Mouse (Mus musculus): Measurements from ENCODE around the gene Col1a1. TPM values are rescaled to one million over a fixed set of nuclear protein-coding genes. Genes with fewer than 3 reads are reported as not detected.

Col1a1 gene
- polyA plus RNA-seq (2015; fragmentation: Nextera tagmentation; extraction: Ambion mirVana), result 1,180 and 1,421 TPM in 2 replicates

DNA sequence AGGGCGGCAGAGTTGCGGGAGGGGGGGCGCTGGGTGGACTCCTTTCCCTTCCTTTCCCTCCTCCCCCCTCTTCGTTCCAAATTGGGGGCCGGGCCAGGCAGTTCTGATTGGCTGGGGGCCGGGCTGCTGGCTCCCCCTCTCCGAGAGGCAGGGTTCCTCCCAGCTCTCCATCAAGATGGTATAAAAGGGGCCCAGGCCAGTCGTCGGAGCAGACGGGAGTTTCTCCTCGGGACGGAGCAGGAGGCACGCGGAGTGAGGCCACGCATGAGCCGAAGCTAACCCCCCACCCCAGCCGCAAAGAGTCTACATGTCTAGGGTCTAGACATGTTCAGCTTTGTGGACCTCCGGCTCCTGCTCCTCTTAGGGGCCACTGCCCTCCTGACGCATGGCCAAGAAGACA is at the start of gene Col1a1:
Gene Col1a1, plus strand, starts transcription at position 180 of the 400 bp plus-strand sequence.
- Histone ChIP-seq H3K4me1 (replicated peaks; ENCODE audit: control insufficient read depth, insufficient read depth, low read length) (peaks cover 30% of the 10 kb centered on the region), H3K27ac (ENCODE audit: low read length) (peak within 1 kb of the TSS; percentile 95), H3K4me3 (ENCODE audit: low read length) (peak within 1 kb of the TSS; percentile 65), H3K4me2 (ENCODE audit: low read depth, low read length) (peak within 1 kb of the TSS; percentile 49), H3K36me3 (ENCODE audit: control insufficient read depth, insufficient read depth, low read length) (peaks cover 11% of the 10 kb centered on the region; the same call in 1 of the 2 replicates), H3K9ac (ENCODE audit: low read length) (peak within 1 kb of the TSS; percentile 78), H3K27me3 (ENCODE audit: control insufficient read depth, insufficient read depth, low read depth, low read length) (peaks cover 4% of the 10 kb centered on the region; the same call in 1 of the 2 replicates), H3K9me3 (ENCODE audit: control insufficient read depth, low read length) (no peaks in the 10 kb centered on the region)
- ATAC-seq (ENCODE audit: low read depth), result peak; percentile 67
- WGBS, result 16% methylated on average over 19 of the region's 19 CpGs

DNA sequence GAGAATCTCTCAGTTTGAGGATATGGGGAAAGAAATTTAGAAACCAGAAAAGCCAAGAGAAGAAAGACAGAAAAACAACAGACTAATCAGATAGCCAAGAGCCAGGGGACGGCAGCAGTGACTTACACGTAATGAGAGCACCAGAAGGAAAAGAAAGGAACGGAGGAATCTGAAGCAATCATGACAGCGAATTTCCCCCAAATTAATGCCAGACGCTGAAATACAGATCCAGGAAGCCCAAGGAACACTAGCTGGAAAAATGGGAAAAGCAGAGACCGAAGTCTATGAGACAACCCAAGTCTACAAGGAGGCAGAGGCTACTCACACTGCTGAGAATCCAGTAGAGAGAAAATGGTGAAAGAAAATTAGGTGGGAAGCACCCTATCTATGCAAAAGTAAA is 44.9 kb upstream of the Col1a1 start:
- ATAC-seq (ENCODE audit: low read depth), result no peak
- H3K4me3 ChIP-seq (ENCODE audit: low read length), result no peak overlapping the region
- no peaks in the 10 kb centered on the region for H3K9me3 ChIP-seq (ENCODE audit: control insufficient read depth, low read length)
- WGBS, result 75% methylated on average over 6 of the region's 6 CpGs
- H3K9ac ChIP-seq (ENCODE audit: low read length), result no peak overlapping the region
- no peaks in the 10 kb centered on the region; the same call in 1 of the 2 replicates for H3K4me1 ChIP-seq (replicated peaks; ENCODE audit: control insufficient read depth, insufficient read depth, low read length)
- no peaks in the 10 kb centered on the region for H3K36me3 ChIP-seq (ENCODE audit: control insufficient read depth, insufficient read depth, low read length)
- no peak overlapping the region for H3K27ac ChIP-seq (ENCODE audit: low read length)
- no peak overlapping the region for H3K4me2 ChIP-seq (ENCODE audit: low read depth, low read length)
- H3K27me3 ChIP-seq (ENCODE audit: control insufficient read depth, insufficient read depth, low read depth, low read length), result no peaks in the 10 kb centered on the region

DNA sequence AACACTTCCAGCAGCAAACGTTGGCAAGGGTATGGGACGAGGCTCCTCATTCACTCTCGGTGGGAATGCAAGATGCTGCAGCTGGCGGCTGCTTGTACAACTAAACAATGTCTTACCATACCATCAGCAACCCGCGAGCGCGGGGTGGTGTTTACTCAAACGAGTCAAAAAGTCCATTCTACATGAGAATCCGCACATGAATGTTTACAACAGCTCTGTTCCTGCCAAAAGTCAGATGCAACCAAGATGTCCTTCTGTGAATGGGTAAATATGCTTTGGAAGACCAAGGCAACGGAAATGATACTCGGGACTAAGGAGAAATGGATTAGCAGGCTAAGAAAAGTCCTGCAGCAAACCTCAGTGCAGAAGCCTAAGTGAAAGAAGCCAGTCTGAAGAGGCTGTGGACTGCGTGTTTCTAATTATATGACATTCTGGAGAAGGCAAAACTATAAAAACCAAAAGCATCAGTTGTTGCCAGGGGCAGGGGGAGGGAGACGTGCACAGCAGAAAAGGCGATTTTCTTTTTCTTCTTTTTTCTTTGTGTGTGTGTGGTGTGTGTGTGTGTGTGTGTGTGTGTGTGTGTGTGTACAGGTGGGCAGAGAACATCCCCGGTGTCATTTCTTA is 39.2 kb upstream of the Col1a1 start:
- no peaks in the 10 kb centered on the region for H3K9me3 ChIP-seq (ENCODE audit: control insufficient read depth, low read length)
- peak overlapping the region; percentile 27 for H3K4me2 ChIP-seq (ENCODE audit: low read depth, low read length)
- peak; percentile 96 for ATAC-seq (ENCODE audit: low read depth)
- H3K4me3 ChIP-seq (ENCODE audit: low read length), result no peak overlapping the region
- WGBS, result 43% methylated on average over 16 of the region's 16 CpGs
- no peaks in the 10 kb centered on the region for H3K27me3 ChIP-seq (ENCODE audit: control insufficient read depth, insufficient read depth, low read depth, low read length)
- no peaks in the 10 kb centered on the region for H3K36me3 ChIP-seq (ENCODE audit: control insufficient read depth, insufficient read depth, low read length)
- H3K4me1 ChIP-seq (replicated peaks; ENCODE audit: control insufficient read depth, insufficient read depth, low read length), result peaks cover 6% of the 10 kb centered on the region; the same call in 1 of the 2 replicates
- peak overlapping the region; percentile 87 for H3K27ac ChIP-seq (ENCODE audit: low read length)
- peak overlapping the region; percentile 0; the same call in 1 of the 2 replicates for H3K9ac ChIP-seq (ENCODE audit: low read length)

DNA sequence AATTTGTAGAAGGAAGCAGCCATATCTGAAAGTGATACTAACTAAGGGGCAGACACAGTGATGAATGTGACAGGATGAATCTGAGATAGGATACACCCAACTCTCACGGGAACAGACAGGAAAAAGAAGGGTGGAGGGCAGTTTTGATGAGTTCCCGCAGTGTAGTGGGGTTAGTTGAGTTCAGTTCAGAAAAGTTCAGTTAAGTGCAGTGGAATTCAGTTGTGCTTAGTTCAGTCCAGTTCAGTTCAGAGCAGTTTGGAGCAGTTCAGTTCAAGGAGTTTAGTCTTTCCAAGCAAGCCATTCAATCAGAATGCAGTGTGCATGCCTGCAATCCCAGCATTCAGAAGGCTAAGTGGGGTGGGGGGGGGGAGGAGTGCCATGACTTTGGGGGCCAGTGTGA is 34.8 kb upstream of the Col1a1 start:
- Histone ChIP-seq H3K9ac (ENCODE audit: low read length) (no peak overlapping the region), H3K4me2 (ENCODE audit: low read depth, low read length) (no peak overlapping the region), H3K9me3 (ENCODE audit: control insufficient read depth, low read length) (no peaks in the 10 kb centered on the region), H3K4me3 (ENCODE audit: low read length) (no peak overlapping the region), H3K36me3 (ENCODE audit: control insufficient read depth, insufficient read depth, low read length) (no peaks in the 10 kb centered on the region), H3K4me1 (replicated peaks; ENCODE audit: control insufficient read depth, insufficient read depth, low read length) (peaks cover 6% of the 10 kb centered on the region; the same call in 1 of the 2 replicates), H3K27me3 (ENCODE audit: control insufficient read depth, insufficient read depth, low read depth, low read length) (no peaks in the 10 kb centered on the region), H3K27ac (ENCODE audit: low read length) (no peak overlapping the region)
- no peak for ATAC-seq (ENCODE audit: low read depth)
- 30% methylated on average over 2 of the region's 2 CpGs for WGBS

DNA sequence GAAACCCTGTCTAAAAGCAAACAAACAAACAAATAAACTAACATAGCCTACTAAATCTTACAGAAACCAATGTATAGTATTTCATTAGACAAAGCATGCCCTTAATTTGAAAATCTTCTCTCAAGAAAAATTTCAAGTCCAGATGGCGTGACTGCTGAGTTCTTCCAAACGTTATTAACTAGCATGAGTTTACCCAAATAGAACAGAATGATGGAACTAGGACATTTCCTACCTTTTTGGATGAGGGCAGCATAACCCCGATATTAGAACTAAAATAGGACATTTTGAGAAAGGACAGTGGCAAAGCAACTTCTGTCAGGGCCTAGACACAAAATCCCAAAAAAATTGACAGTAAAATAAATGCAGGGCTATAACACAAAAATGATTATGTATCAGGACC is 31.7 kb upstream of the Col1a1 start:
- H3K4me1 ChIP-seq (replicated peaks; ENCODE audit: control insufficient read depth, insufficient read depth, low read length), result no peaks in the 10 kb centered on the region
- no peaks in the 10 kb centered on the region for H3K9me3 ChIP-seq (ENCODE audit: control insufficient read depth, low read length)
- no peaks in the 10 kb centered on the region for H3K36me3 ChIP-seq (ENCODE audit: control insufficient read depth, insufficient read depth, low read length)
- no peak overlapping the region for H3K4me2 ChIP-seq (ENCODE audit: low read depth, low read length)
- no peak for ATAC-seq (ENCODE audit: low read depth)
- H3K4me3 ChIP-seq (ENCODE audit: low read length), result no peak overlapping the region
- H3K9ac ChIP-seq (ENCODE audit: low read length), result no peak overlapping the region
- 84% methylated on average over 3 of the region's 3 CpGs for WGBS
- no peaks in the 10 kb centered on the region for H3K27me3 ChIP-seq (ENCODE audit: control insufficient read depth, insufficient read depth, low read depth, low read length)
- H3K27ac ChIP-seq (ENCODE audit: low read length), result no peak overlapping the region

DNA sequence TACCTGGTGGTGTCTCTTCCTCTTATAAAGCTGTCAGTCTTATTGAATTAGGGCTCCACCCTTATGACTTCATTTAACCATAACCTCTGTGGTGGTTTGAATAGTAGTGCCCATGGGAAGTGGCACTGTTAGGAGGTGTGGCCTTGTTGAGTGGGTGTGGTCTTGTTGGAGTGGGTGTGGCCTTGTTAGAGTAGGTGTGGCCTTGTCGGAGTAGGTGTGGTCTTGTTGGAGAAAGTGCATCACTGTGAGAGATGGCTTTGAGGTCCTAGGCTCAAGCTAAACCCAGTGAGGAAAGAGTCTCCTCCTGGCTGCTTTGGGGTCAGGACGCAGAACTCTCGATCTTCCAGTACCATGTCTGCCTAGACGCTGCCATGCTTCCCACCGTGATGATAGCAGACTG is 25.1 kb upstream of the Col1a1 start:
- no peak for ATAC-seq (ENCODE audit: low read depth)
- Histone ChIP-seq H3K27ac (ENCODE audit: low read length) (no peak overlapping the region), H3K9me3 (ENCODE audit: control insufficient read depth, low read length) (no peaks in the 10 kb centered on the region), H3K27me3 (ENCODE audit: control insufficient read depth, insufficient read depth, low read depth, low read length) (no peaks in the 10 kb centered on the region), H3K36me3 (ENCODE audit: control insufficient read depth, insufficient read depth, low read length) (no peaks in the 10 kb centered on the region), H3K9ac (ENCODE audit: low read length) (no peak overlapping the region), H3K4me2 (ENCODE audit: low read depth, low read length) (no peak overlapping the region), H3K4me3 (ENCODE audit: low read length) (no peak overlapping the region), H3K4me1 (replicated peaks; ENCODE audit: control insufficient read depth, insufficient read depth, low read length) (peaks cover 18% of the 10 kb centered on the region)
- WGBS, result 78% methylated on average over 5 of the region's 5 CpGs

DNA sequence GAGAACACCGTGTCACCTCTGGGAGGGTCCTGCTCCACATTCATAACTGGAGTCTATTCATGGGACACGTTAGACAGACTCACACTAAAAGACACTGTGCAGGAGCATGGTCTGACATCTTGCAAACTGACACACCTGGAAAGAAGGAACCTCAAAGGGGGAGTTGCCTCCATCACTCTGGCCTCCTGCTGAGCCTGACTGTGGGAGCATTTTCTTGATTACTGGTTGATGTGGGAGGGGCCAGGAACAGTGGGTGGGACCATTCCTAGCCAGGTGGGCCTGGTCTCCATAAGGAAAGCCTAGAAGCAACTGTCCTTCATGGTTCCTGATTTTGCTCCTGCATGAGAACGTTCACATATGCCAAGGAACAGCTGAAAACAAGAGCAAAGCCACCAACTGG is 23.5 kb upstream of the Col1a1 start:
- no peak for ATAC-seq (ENCODE audit: low read depth)
- Histone ChIP-seq H3K4me2 (ENCODE audit: low read depth, low read length) (no peak overlapping the region), H3K4me3 (ENCODE audit: low read length) (no peak overlapping the region), H3K9ac (ENCODE audit: low read length) (no peak overlapping the region), H3K9me3 (ENCODE audit: control insufficient read depth, low read length) (no peaks in the 10 kb centered on the region), H3K27ac (ENCODE audit: low read length) (no peak overlapping the region), H3K27me3 (ENCODE audit: control insufficient read depth, insufficient read depth, low read depth, low read length) (no peaks in the 10 kb centered on the region), H3K36me3 (ENCODE audit: control insufficient read depth, insufficient read depth, low read length) (no peaks in the 10 kb centered on the region), H3K4me1 (replicated peaks; ENCODE audit: control insufficient read depth, insufficient read depth, low read length) (peaks cover 34% of the 10 kb centered on the region)
- 59% methylated on average over 3 of the region's 3 CpGs for WGBS

DNA sequence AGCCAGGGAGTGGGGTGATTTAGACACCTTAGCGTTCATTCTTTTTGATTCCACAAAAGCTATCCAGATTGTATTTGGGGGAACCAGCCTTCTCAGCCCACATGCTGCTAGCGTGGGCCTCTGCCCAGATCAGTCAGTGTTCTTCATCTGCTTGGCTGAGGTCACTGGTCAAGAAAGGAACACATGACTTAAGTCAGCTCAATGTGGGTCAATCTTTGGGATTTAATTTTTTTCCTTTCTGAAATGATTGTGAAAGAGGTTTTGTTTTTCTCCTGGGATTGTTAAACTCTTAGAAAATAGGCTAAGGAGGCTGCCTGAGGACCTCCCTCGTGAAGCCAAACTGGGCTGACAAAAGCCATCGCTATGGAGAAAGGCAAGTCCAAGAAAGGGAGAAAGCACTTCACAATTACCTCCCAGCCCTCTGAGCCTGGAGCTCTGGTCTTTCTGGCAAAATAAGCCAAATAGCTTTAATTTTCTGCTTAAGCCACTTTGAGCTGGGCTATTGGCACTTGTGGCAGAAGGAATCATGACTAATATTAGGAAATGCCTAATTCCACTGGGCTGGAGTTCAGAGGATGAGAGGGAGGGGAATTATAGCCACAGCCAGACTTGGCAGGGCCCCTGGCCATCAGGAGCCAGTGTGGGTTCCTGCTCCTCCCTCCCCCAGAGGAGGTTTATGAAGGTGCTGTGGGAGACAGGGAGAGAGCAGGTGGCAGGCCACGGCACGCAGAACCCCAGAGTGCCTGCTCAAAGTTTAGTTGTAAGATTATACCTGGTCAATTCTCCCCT is 22.5 kb upstream of the Col1a1 start:
- no peak for ATAC-seq (ENCODE audit: low read depth)
- 65% methylated on average over 6 of the region's 6 CpGs for WGBS
- Histone ChIP-seq H3K36me3 (ENCODE audit: control insufficient read depth, insufficient read depth, low read length) (no peaks in the 10 kb centered on the region), H3K4me3 (ENCODE audit: low read length) (no peak overlapping the region), H3K27me3 (ENCODE audit: control insufficient read depth, insufficient read depth, low read depth, low read length) (no peaks in the 10 kb centered on the region), H3K4me2 (ENCODE audit: low read depth, low read length) (no peak overlapping the region), H3K4me1 (replicated peaks; ENCODE audit: control insufficient read depth, insufficient read depth, low read length) (peaks cover 36% of the 10 kb centered on the region), H3K9me3 (ENCODE audit: control insufficient read depth, low read length) (no peaks in the 10 kb centered on the region), H3K27ac (ENCODE audit: low read length) (peak overlapping the region; percentile 19; the same call in 1 of the 2 replicates), H3K9ac (ENCODE audit: low read length) (no peak overlapping the region)

DNA sequence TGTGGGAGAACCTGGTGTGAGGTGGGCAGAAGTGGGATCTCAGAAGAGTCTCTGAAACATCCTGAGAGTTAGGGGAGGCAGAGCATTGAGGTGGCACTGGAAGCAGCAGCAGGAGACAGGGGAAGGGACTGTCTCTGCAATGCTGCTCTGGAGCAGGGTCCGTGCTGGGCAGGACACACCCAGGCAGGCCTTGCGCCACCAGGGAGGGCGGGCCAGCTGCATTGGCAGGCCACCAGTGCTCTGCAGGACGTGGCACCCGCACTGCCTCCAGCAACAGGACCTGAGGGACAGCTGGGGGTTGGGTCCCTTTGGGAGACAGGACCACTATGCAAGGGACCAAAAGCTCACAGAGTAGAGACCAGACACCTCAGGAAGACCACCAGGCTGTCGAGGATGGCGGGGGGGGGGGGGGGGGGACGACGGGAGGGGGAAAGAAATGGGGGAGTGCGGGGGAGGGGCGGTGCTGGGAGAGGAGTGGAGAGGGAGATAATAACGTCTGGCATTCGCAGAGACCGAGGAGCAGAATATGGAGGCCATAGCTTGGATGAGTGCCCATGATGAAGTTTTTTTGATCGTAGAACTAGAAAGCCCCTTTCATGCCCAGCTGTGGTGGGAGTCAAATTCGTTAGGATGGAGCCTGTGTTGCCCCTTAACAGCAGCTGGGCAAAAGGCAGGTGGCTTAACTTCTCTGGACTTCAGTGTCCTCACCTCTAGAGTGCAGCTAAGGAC is 20.2 kb upstream of the Col1a1 start:
- 14% methylated on average over 11 of the region's 16 CpGs for WGBS
- H3K4me3 ChIP-seq (ENCODE audit: low read length), result no peak overlapping the region

More for the DNA sequence above, 20.2 kb upstream of the Col1a1 start:
- ATAC-seq (ENCODE audit: low read depth), result peak; percentile 80
- no peaks in the 10 kb centered on the region for H3K36me3 ChIP-seq (ENCODE audit: control insufficient read depth, insufficient read depth, low read length)
- peaks cover 36% of the 10 kb centered on the region for H3K4me1 ChIP-seq (replicated peaks; ENCODE audit: control insufficient read depth, insufficient read depth, low read length)
- no peaks in the 10 kb centered on the region for H3K27me3 ChIP-seq (ENCODE audit: control insufficient read depth, insufficient read depth, low read depth, low read length)
- peak overlapping the region; percentile 90 for H3K27ac ChIP-seq (ENCODE audit: low read length)
- peak overlapping the region; percentile 46 for H3K9ac ChIP-seq (ENCODE audit: low read length)
- no peaks in the 10 kb centered on the region for H3K9me3 ChIP-seq (ENCODE audit: control insufficient read depth, low read length)
- peak overlapping the region; percentile 30 for H3K4me2 ChIP-seq (ENCODE audit: low read depth, low read length)
